Mouse (Mus musculus) C2C12 (cell line): ENCODE results near the gene Naa15.

Source experiments
- CEBPB ChIP-seq: IDR thresholded peaks from one replicate; pipeline ENCODE4 v1.6.1; 2011; ENCODE audit warnings: low read depth, mild to moderate bottlenecking, control low read depth, moderate library complexity
- CTCF ChIP-seq: IDR thresholded peaks from one replicate; pipeline ENCODE4 v1.5.1; 2011; ENCODE audit not compliant: control insufficient read depth, insufficient read depth, insufficient read length
- FOSL1 ChIP-seq: IDR thresholded peaks from one replicate; pipeline ENCODE4 v1.8.0; 2011; ENCODE audit warnings: mild to moderate bottlenecking, low read length; ENCODE audit not compliant: poor library complexity, insufficient read depth, severe bottlenecking
- MAX ChIP-seq: IDR thresholded peaks from one replicate; pipeline ENCODE4 v1.6.1; 2011; ENCODE audit warnings: mild to moderate bottlenecking, control low read depth
- MYOG ChIP-seq: IDR thresholded peaks from one replicate; pipeline ENCODE4 v1.6.1; 2011; ENCODE audit not compliant: control insufficient read depth, insufficient read length; ENCODE audit errors: extremely low read depth
- USF1 ChIP-seq: IDR thresholded peaks from one replicate; pipeline ENCODE4 v1.6.1; 2011; ENCODE audit warnings: low read depth, mild to moderate bottlenecking, control low read depth, moderate library complexity

DNA sequence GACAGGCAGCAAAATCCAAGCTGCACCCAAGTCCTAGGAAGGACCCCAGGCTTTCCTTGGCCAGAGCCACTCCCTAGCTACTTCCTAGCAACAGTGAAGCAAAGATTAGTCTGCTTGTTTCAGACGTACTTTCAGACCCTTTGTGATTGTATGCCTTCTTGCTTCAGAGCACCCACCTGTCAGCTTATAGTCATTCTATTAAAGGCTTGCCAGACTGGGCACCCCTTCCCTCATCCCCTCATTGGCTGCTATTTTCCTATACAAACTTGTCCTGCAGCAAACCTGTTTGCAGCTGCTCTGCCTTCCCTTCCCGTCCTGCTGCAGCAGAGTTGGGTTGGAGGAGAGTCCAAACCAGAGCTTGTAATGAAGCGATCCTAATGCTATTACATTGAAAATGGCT lies 16.3 kb upstream of the Naa15 start:
- TF ChIP-seq CTCF (no peak), MAX (no peak), MYOG (no peak), CEBPB (no peak), FOSL1 (no peak), USF1 (no peak)
